Mouse (Mus musculus) testis, adult 2 months (tissue): ENCODE results near the gene Zfp68. TPM values are rescaled to one million over a fixed set of nuclear protein-coding genes. Genes with fewer than 3 reads are reported as not detected.
A peak's percentile ranks its signal among the peaks of the same experiment; 100 is the strongest.

Source experiments
- H3K27ac ChIP-seq: fragments of 200-500 bp; 2 replicates; pipeline ENCODE4 v1.5.1; 2012; ENCODE audit warnings: low read depth, low read length; ENCODE audit not compliant: control insufficient read depth, insufficient read depth
- H3K27me3 ChIP-seq: fragments of 200-500 bp; 2 replicates; pipeline ENCODE4 v1.6.1; 2012; ENCODE audit warnings: mild to moderate bottlenecking, low read length, moderate library complexity; ENCODE audit not compliant: control insufficient read depth, insufficient read depth
- H3K36me3 ChIP-seq: fragments of 200-500 bp; 2 replicates; pipeline ENCODE4 v1.6.1; 2012; ENCODE audit warnings: mild to moderate bottlenecking, low read length; ENCODE audit not compliant: control insufficient read depth, insufficient read depth
- H3K4me1 ChIP-seq: fragments of 200-500 bp; 2 replicates; pipeline ENCODE4 v1.6.1; 2012; ENCODE audit warnings: low read length; ENCODE audit not compliant: control insufficient read depth, insufficient read depth
- H3K4me3 ChIP-seq: fragments of 200-500 bp; 2 replicates; pipeline ENCODE4 v1.5.1; 2012; ENCODE audit warnings: low read depth, mild to moderate bottlenecking, low read length, moderate library complexity, mixed read lengths; ENCODE audit not compliant: control insufficient read depth
- CTCF ChIP-seq: fragments of 200-500 bp; IDR thresholded peaks from 2 replicates; pipeline ENCODE4 v1.5.1; 2012; ENCODE audit warnings: low read depth, mild to moderate bottlenecking, inconsistent platforms, low read length, moderate library complexity; ENCODE audit not compliant: control insufficient read depth, insufficient read depth, insufficient replicate concordance
- POLR2A ChIP-seq: fragments of 200-500 bp; IDR thresholded peaks from 2 replicates; pipeline ENCODE4 v1.6.1; 2012; ENCODE audit warnings: low read depth, mild to moderate bottlenecking, inconsistent platforms, low read length, moderate library complexity; ENCODE audit not compliant: control insufficient read depth
- polyA plus RNA-seq: library from polyadenylated mRNA; depleted of rRNA; stranded (reverse); fragments of >200 nt; gene quantifications from 2 replicates; pipeline ENCODE4 v1.2.3, GENCODE M21; 2012

Zfp68 gene
- polyA plus RNA-seq, 1 experiment, result 2.1 TPM

- Histone ChIP-seq H3K4me3 (no peak overlapping the region), H3K36me3 (no peaks in the 10 kb centered on the region), H3K27me3 (no peaks in the 10 kb centered on the region), H3K27ac (no peak overlapping the region), H3K4me1 (no peaks in the 10 kb centered on the region)
- no peak for TF ChIP-seq CTCF
- no peak for TF ChIP-seq POLR2A
Observed at GRCm38 (mm10) chr5:138641081-138641480, 21.5 kb upstream of the Zfp68 start.

- no peaks in the 10 kb centered on the region for H3K36me3 ChIP-seq
- no peak overlapping the region for H3K27ac ChIP-seq
- no peaks in the 10 kb centered on the region for H3K4me1 ChIP-seq
- TF ChIP-seq CTCF (no peak), POLR2A (no peak)
- no peaks in the 10 kb centered on the region for H3K27me3 ChIP-seq
- H3K4me3 ChIP-seq, result no peak overlapping the region
Observed at GRCm38 (mm10) chr5:138636486-138636885, 16.9 kb upstream of the Zfp68 start.

GRCm38 (mm10) chr5:138623478-138623875, 3.9 kb upstream of the Zfp68 start:
- Histone ChIP-seq H3K4me1 (peaks cover 2% of the 10 kb centered on the region; the same call in 1 of the 2 replicates), H3K27me3 (no peaks in the 10 kb centered on the region), H3K27ac (no peak overlapping the region), H3K4me3 (no peak overlapping the region), H3K36me3 (no peaks in the 10 kb centered on the region)
- TF ChIP-seq POLR2A (no peak), CTCF (no peak)

- no peak for TF ChIP-seq CTCF
- no peak; the same call in 1 of the 2 replicates for TF ChIP-seq POLR2A
- H3K36me3 ChIP-seq, result no peaks in the 10 kb centered on the region
- H3K27ac ChIP-seq, result peak within 1 kb of the TSS; percentile 56; the same call in 1 of the 2 replicates
- H3K4me3 ChIP-seq, result peak within 1 kb of the TSS; percentile 86
- H3K4me1 ChIP-seq, result peaks cover 2% of the 10 kb centered on the region; the same call in 1 of the 2 replicates
- H3K27me3 ChIP-seq, result no peaks in the 10 kb centered on the region
Observed at GRCm38 (mm10) chr5:138622645-138623477, 3.3 kb upstream of the Zfp68 start, which contains the start of gene A430033K04Rik. Gene A430033K04Rik (plus strand): TSS chr5:138622859.

- Histone ChIP-seq H3K4me1 (peaks cover 2% of the 10 kb centered on the region; the same call in 1 of the 2 replicates), H3K4me3 (no peak overlapping the region), H3K36me3 (no peaks in the 10 kb centered on the region), H3K27me3 (no peaks in the 10 kb centered on the region), H3K27ac (no peak overlapping the region)
- no peak for TF ChIP-seq POLR2A
- TF ChIP-seq CTCF, result no peak
Observed at GRCm38 (mm10) chr5:138620836-138621235, 1.3 kb upstream of the Zfp68 start.

GRCm38 (mm10) chr5:138618353-138618752, 1.2 kb downstream of the Zfp68 start:
- H3K4me1 ChIP-seq, result peaks cover 2% of the 10 kb centered on the region; the same call in 1 of the 2 replicates
- no peak overlapping the region for H3K4me3 ChIP-seq
- no peaks in the 10 kb centered on the region for H3K36me3 ChIP-seq
- no peak overlapping the region for H3K27ac ChIP-seq
- no peaks in the 10 kb centered on the region for H3K27me3 ChIP-seq
- TF ChIP-seq POLR2A (no peak), CTCF (no peak)

- H3K27me3 ChIP-seq, result no peaks in the 10 kb centered on the region
- no peaks in the 10 kb centered on the region for H3K36me3 ChIP-seq
- no peak overlapping the region for H3K27ac ChIP-seq
- H3K4me1 ChIP-seq, result no peaks in the 10 kb centered on the region
- TF ChIP-seq POLR2A (no peak), CTCF (no peak)
- no peak overlapping the region for H3K4me3 ChIP-seq
Observed at GRCm38 (mm10) chr5:138587396-138587795, 32.2 kb downstream of the Zfp68 start.
